Mouse (Mus musculus) embryonic facial prominence, embryonic 10.5 days (tissue): ENCODE measurements around the gene Gm4952. TPM values are rescaled to one million over a fixed set of nuclear protein-coding genes. Genes with fewer than 3 reads are reported as not detected.

Experiments
- DNase-seq: peaks from one replicate; pipeline ENCODE4 v3.0.0-alpha.2; 2017; ENCODE audit warnings: low spot score
- H3K27ac ChIP-seq: fragments of 300-500 bp; sonication (generic); replicated peaks from 2 replicates; pipeline ENCODE4 v1.5.1; 2016; ENCODE audit warnings: mild to moderate bottlenecking
- H3K27me3 ChIP-seq: fragments of 300-500 bp; sonication (generic); replicated peaks from 2 replicates; pipeline ENCODE4 v1.6.1; 2016; ENCODE audit warnings: low read depth, mild to moderate bottlenecking; ENCODE audit not compliant: poor library complexity, severe bottlenecking
- H3K36me3 ChIP-seq: fragments of 300-500 bp; sonication (generic); replicated peaks from 2 replicates; pipeline ENCODE4 v1.6.1; 2016; ENCODE audit warnings: mild to moderate bottlenecking, moderate library complexity
- H3K4me1 ChIP-seq: fragments of 300-500 bp; sonication (generic); 2 replicates; pipeline ENCODE4 v1.6.1; 2016
- H3K4me3 ChIP-seq: fragments of 300-500 bp; sonication (generic); 2 replicates; pipeline ENCODE4 v1.5.1; 2016; ENCODE audit warnings: mild to moderate bottlenecking, moderate library complexity
- H3K9me3 ChIP-seq: fragments of 300-500 bp; sonication (generic); 2 replicates; pipeline ENCODE4 v1.6.1; 2016; ENCODE audit warnings: mild to moderate bottlenecking
- WGBS: fragments of 180-500 bp; shearing (Covaris S2); methylation state at CpG from one replicate; pipeline ENCODE4 v1.1.7; 2016; 5-methylcytosine and 5-hydroxymethylcytosine counted together
- polyA plus RNA-seq: library from polyadenylated mRNA; unstranded; fragments of >200 nt; fragmentation: Nextera tagmentation; extraction: Ambion mirVana; gene quantifications from 2 replicates; pipeline ENCODE4 v1.2.1, GENCODE M21; 2016

Gm4952 gene
- not detected in 2 replicates for polyA plus RNA-seq

DNA sequence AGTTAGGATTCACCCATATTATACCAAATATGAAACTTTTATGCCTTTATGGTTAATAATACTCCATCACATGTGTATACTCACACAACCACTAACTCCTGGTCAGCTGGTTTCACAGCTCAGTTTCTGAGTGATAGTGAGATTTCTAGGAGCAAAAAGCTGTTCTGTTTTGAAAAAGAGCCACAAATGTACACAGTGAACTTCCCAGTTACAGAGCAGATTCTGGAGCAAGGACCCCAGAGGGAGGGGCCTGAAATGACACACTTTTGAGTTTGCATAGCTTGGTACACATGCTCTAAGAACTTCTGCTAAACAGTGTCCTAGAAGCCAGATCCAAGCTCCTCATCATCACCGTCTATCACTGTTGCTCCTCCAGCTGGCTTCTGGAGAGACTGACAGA, at the start of gene Gm4952:
Gene Gm4952 (plus strand): TSS at position 301 of the 400 bp plus-strand sequence.
- H3K9me3 ChIP-seq, result 0 out of 2 replicates have a peak, but pooled peaks cover 5% of the 10 kb centered on the region
- H3K4me3 ChIP-seq, result no peak within 1 kb of the TSS
- no peaks in the 10 kb centered on the region for H3K36me3 ChIP-seq
- peaks cover 14% of the 10 kb centered on the region for H3K4me1 ChIP-seq
- H3K27me3 ChIP-seq, result peaks cover 11% of the 10 kb centered on the region
- no peak within 1 kb of the TSS for H3K27ac ChIP-seq
- WGBS, result 71% methylated on average over 1 of the region's 1 CpGs
- DNase-seq, result no peak

GRCm38 (mm10) chr19:12550005-12550942, 49.5 kb upstream of the Gm4952 start:
- 76% methylated on average over 5 of the region's 5 CpGs for WGBS
- H3K9me3 ChIP-seq, result no peaks in the 10 kb centered on the region
- no peak for DNase-seq
- no peak overlapping the region for H3K27ac ChIP-seq
- H3K4me3 ChIP-seq, result no peak overlapping the region
- H3K4me1 ChIP-seq, result no peaks in the 10 kb centered on the region
- no peaks in the 10 kb centered on the region for H3K36me3 ChIP-seq
- no peaks in the 10 kb centered on the region for H3K27me3 ChIP-seq

GRCm38 (mm10) chr19:12556293-12556692, 43.5 kb upstream of the Gm4952 start:
- Histone ChIP-seq H3K36me3 (no peaks in the 10 kb centered on the region), H3K4me3 (no peak overlapping the region), H3K4me1 (no peaks in the 10 kb centered on the region), H3K9me3 (no peaks in the 10 kb centered on the region), H3K27me3 (no peaks in the 10 kb centered on the region), H3K27ac (no peak overlapping the region)
- 91% methylated on average over 2 of the region's 2 CpGs for WGBS
- DNase-seq, result no peak

- no peak overlapping the region for H3K4me3 ChIP-seq
- no peaks in the 10 kb centered on the region for H3K4me1 ChIP-seq
- H3K9me3 ChIP-seq, result no peaks in the 10 kb centered on the region
- no peak for DNase-seq
- no peaks in the 10 kb centered on the region for H3K27me3 ChIP-seq
- no peak overlapping the region for H3K27ac ChIP-seq
- H3K36me3 ChIP-seq, result no peaks in the 10 kb centered on the region
- 88% methylated on average over 4 of the region's 4 CpGs for WGBS
Observed at GRCm38 (mm10) chr19:12558219-12558618, 41.6 kb upstream of the Gm4952 start.

- Histone ChIP-seq H3K36me3 (no peaks in the 10 kb centered on the region), H3K27ac (no peak overlapping the region), H3K9me3 (no peaks in the 10 kb centered on the region), H3K27me3 (no peaks in the 10 kb centered on the region), H3K4me1 (no peaks in the 10 kb centered on the region), H3K4me3 (no peak overlapping the region)
- no peak for DNase-seq
Observed at GRCm38 (mm10) chr19:12564197-12564596, 35.6 kb upstream of the Gm4952 start.

- no peaks in the 10 kb centered on the region for H3K9me3 ChIP-seq
- no peak overlapping the region for H3K27ac ChIP-seq
- no peaks in the 10 kb centered on the region for H3K4me1 ChIP-seq
- H3K36me3 ChIP-seq, result no peaks in the 10 kb centered on the region
- H3K4me3 ChIP-seq, result no peak overlapping the region
- no peaks in the 10 kb centered on the region for H3K27me3 ChIP-seq
- no peak for DNase-seq
- 76% methylated on average over 4 of the region's 4 CpGs for WGBS
Observed at GRCm38 (mm10) chr19:12567011-12567410, 32.8 kb upstream of the Gm4952 start.

DNA sequence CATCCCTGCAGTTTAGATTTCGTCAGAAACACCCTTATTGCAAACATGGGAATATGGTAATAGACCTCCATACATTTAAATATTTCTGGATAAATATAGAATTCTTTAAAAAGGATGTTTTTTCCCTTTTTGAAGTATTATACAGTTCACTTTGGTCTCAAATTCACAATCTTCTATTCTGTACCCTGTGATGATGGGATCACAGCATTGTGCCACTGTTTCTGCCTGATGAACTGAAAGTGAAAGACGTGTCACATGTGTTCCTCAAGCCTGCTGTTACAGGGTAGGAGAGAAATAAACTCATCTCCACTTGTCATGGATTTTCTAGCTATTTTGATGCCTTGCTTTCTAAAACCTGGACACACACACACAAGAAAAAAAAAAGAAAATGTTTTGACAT, 28.9 kb upstream of the Gm4952 start:
- H3K4me3 ChIP-seq, result no peak overlapping the region
- H3K9me3 ChIP-seq, result no peaks in the 10 kb centered on the region
- WGBS, result 72% methylated on average over 2 of the region's 2 CpGs
- no peak overlapping the region for H3K27ac ChIP-seq
- no peaks in the 10 kb centered on the region for H3K27me3 ChIP-seq
- no peaks in the 10 kb centered on the region for H3K36me3 ChIP-seq
- DNase-seq, result no peak
- peaks cover 15% of the 10 kb centered on the region for H3K4me1 ChIP-seq

- Histone ChIP-seq H3K36me3 (no peaks in the 10 kb centered on the region; the same call in 1 of the 2 replicates), H3K4me1 (peaks cover 15% of the 10 kb centered on the region), H3K27ac (no peak overlapping the region), H3K4me3 (no peak overlapping the region), H3K9me3 (no peaks in the 10 kb centered on the region), H3K27me3 (no peaks in the 10 kb centered on the region)
- DNase-seq, result no peak
- WGBS, result 82% methylated on average over 1 of the region's 1 CpGs
Observed at GRCm38 (mm10) chr19:12571687-12572086, 28.1 kb upstream of the Gm4952 start.

DNA sequence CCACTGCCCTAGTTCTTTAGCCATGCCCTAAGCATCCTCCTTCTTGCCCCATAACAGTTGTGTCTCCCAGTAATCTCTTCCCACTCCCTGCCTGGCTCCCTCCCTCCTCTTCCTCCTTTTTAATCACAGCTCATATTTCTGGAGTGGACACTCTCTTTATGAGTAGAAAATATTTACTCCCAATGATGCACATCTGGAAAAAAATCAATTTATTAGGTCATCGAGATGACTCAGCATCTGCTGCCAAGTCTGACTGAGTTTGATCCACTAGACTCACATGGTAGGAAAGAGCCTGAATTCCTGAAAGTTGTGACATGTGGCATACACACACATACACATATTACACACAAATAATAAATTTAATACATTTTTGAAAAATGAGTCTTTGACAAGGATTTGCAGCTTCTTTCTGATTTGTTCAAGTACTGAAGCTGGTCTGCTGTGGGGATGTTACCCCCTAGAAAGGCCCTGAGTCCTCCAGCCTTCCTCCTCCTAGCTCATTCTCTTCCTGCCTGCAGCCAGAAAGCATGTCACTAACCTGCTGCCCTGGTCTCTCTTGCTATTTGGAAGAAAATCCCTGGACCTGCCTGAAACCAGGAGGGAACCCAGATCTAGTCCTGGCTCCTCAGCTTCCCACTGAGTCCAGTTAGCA, 27.0 kb upstream of the Gm4952 start:
- DNase-seq, result no peak
- Histone ChIP-seq H3K36me3 (peaks cover 8% of the 10 kb centered on the region), H3K4me1 (peaks cover 15% of the 10 kb centered on the region), H3K4me3 (peak overlapping the region; percentile 58), H3K27me3 (no peaks in the 10 kb centered on the region), H3K9me3 (no peaks in the 10 kb centered on the region), H3K27ac (peak overlapping the region; percentile 67)
- 85% methylated on average over 1 of the region's 1 CpGs for WGBS

- H3K27me3 ChIP-seq, result no peaks in the 10 kb centered on the region
- peaks cover 15% of the 10 kb centered on the region for H3K4me1 ChIP-seq
- no peaks in the 10 kb centered on the region for H3K9me3 ChIP-seq
- peaks cover 15% of the 10 kb centered on the region for H3K36me3 ChIP-seq
- H3K4me3 ChIP-seq, result peak overlapping the region; percentile 58
- peak; percentile 85 for DNase-seq
- 8% methylated on average over 14 of the region's 14 CpGs for WGBS
- peak overlapping the region; percentile 70 for H3K27ac ChIP-seq
Observed at GRCm38 (mm10) chr19:12573266-12574011, 26.3 kb upstream of the Gm4952 start.

DNA sequence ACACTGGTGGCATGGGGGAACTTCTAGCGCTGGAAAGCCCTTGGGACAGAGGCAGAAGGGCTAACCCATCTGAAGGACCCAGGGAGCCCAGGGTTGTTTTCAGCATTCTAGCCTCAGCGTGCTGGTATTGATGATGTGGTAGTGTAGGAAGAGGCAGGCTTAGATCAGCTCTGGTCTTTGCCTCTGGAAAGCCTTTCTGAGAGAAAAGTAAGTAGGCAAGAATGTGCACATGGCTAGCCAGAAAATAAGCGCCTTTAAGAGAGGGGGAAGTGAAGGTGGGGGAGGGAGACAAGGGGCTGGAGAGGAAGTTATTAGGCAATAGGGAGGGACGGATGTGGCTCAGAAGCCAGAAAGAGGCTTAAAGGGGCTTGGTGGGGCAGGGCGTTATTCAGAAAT, 25.8 kb upstream of the Gm4952 start:
- Histone ChIP-seq H3K4me3 (peak overlapping the region; percentile 58), H3K9me3 (no peaks in the 10 kb centered on the region), H3K27me3 (no peaks in the 10 kb centered on the region), H3K27ac (peak overlapping the region; percentile 70), H3K36me3 (peaks cover 21% of the 10 kb centered on the region), H3K4me1 (peaks cover 15% of the 10 kb centered on the region)
- peak; percentile 17 for DNase-seq
- 21% methylated on average over 5 of the region's 5 CpGs for WGBS

DNA sequence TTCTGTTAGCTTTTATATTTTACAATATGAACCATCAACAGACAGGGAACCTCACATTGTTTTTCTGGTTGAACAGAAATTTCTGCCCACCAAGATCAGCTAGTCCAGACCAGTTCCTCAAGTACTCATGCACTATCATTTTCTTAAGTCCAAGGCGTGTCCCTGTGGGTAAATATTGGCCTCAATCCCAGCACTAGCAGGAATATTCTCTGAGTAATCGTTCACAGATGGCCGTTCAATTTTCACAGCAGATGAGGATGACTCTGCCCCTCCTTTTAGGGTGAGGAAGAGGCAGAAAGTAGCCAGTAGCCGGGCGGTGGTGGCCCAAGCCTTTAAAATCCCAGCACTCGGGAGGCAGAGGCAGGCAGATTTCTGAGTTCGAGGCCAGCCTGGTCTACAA, 24.7 kb upstream of the Gm4952 start:
- no peaks in the 10 kb centered on the region for H3K9me3 ChIP-seq
- DNase-seq, result no peak
- WGBS, result 85% methylated on average over 7 of the region's 7 CpGs
- no peak overlapping the region for H3K4me3 ChIP-seq
- peaks cover 21% of the 10 kb centered on the region for H3K36me3 ChIP-seq
- peaks cover 15% of the 10 kb centered on the region for H3K4me1 ChIP-seq
- no peaks in the 10 kb centered on the region for H3K27me3 ChIP-seq
- no peak overlapping the region for H3K27ac ChIP-seq
